Mouse (Mus musculus): ENCODE results near the gene Foxd1.
A peak's percentile ranks its signal among the peaks of the same experiment; 100 is the strongest.

Foxd1 gene

GRCm38 (mm10) chr13:98354090-98354801, at the start of gene Foxd1:
Gene Foxd1 (plus strand): TSS chr13:98354242.
- DNase-seq (ENCODE audit: low spot score in 2 of 2), result no peak

- DNase-seq (ENCODE audit: low spot score in 2 of 2), result no peak
Observed at GRCm38 (mm10) chr13:98305257-98305656, 48.8 kb upstream of the Foxd1 start.

- no peak for DNase-seq (ENCODE audit: low spot score in 2 of 2)
Observed at GRCm38 (mm10) chr13:98306393-98306792, 47.6 kb upstream of the Foxd1 start.

GRCm38 (mm10) chr13:98306852-98307475, 47.1 kb upstream of the Foxd1 start:
- no peak for DNase-seq (ENCODE audit: low spot score in 2 of 2)

GRCm38 (mm10) chr13:98308004-98308403, 46.0 kb upstream of the Foxd1 start:
- DNase-seq (ENCODE audit: low spot score in 2 of 2), result no peak

- no peak for DNase-seq (ENCODE audit: low spot score in 2 of 2)
Observed at GRCm38 (mm10) chr13:98308724-98309123, 45.3 kb upstream of the Foxd1 start.

- no peak for DNase-seq (ENCODE audit: low spot score in 2 of 2)
Observed at GRCm38 (mm10) chr13:98311597-98311996, 42.4 kb upstream of the Foxd1 start.

GRCm38 (mm10) chr13:98313631-98314030, 40.4 kb upstream of the Foxd1 start:
- no peak for DNase-seq (ENCODE audit: low spot score in 2 of 2)

GRCm38 (mm10) chr13:98315124-98315523, 38.9 kb upstream of the Foxd1 start:
- DNase-seq (ENCODE audit: low spot score in 2 of 2), result no peak

- no peak for DNase-seq (ENCODE audit: low spot score in 2 of 2)
Observed at GRCm38 (mm10) chr13:98316140-98316479, 37.9 kb upstream of the Foxd1 start.

- DNase-seq (ENCODE audit: low spot score in 2 of 2), result peak; percentile 87 to 91
Observed at GRCm38 (mm10) chr13:98316480-98317245, 37.4 kb upstream of the Foxd1 start, which contains the start of gene Btf3. Gene Btf3 (minus strand): TSS chr13:98317006.

GRCm38 (mm10) chr13:98317246-98317677, 36.8 kb upstream of the Foxd1 start:
- no peak for DNase-seq (ENCODE audit: low spot score in 2 of 2)

GRCm38 (mm10) chr13:98317911-98318310, 36.1 kb upstream of the Foxd1 start:
- no peak for DNase-seq (ENCODE audit: low spot score in 2 of 2)

GRCm38 (mm10) chr13:98325034-98325433, 29.0 kb upstream of the Foxd1 start:
- DNase-seq (ENCODE audit: low spot score in 2 of 2), result no peak

- no peak for DNase-seq (ENCODE audit: low spot score in 2 of 2)
Observed at GRCm38 (mm10) chr13:98332106-98332505, 21.9 kb upstream of the Foxd1 start.

- DNase-seq (ENCODE audit: low spot score in 2 of 2), result no peak
Observed at GRCm38 (mm10) chr13:98336205-98336604, 17.8 kb upstream of the Foxd1 start.

GRCm38 (mm10) chr13:98340506-98340905, 13.5 kb upstream of the Foxd1 start:
- no peak for DNase-seq (ENCODE audit: low spot score in 2 of 2)

- no peak for DNase-seq (ENCODE audit: low spot score in 2 of 2)
Observed at GRCm38 (mm10) chr13:98349491-98349890, 4.6 kb upstream of the Foxd1 start.

GRCm38 (mm10) chr13:98351527-98351926, 2.5 kb upstream of the Foxd1 start:
- no peak for DNase-seq (ENCODE audit: low spot score in 2 of 2)

GRCm38 (mm10) chr13:98352381-98352975, 1.6 kb upstream of the Foxd1 start:
- DNase-seq (ENCODE audit: low spot score in 2 of 2), result no peak

- no peak for DNase-seq (ENCODE audit: low spot score in 2 of 2)
Observed at GRCm38 (mm10) chr13:98353709-98354089, 343 bp upstream of the Foxd1 start.

- no peak for DNase-seq (ENCODE audit: low spot score in 2 of 2)
Observed at GRCm38 (mm10) chr13:98354871-98355558, 973 bp downstream of the Foxd1 start.
